Mouse (Mus musculus) intestine, embryonic 15.5 days (tissue): ENCODE results near the gene Olfr57. TPM values are rescaled to one million over a fixed set of nuclear protein-coding genes. Genes with fewer than 3 reads are reported as not detected.
"Not testable (repeated sequence)": the region's sequence is repeated elsewhere in the genome, so short reads cannot be mapped to it uniquely, and the experiment has no call there.

ENCODE experiments used
- ATAC-seq: fragments of 200-750 bp; cut with Nextera tagmentation; 2 replicates; pipeline ENCODE4 v1.8.0; 2017; ENCODE audit warnings: moderate TSS enrichment, moderate library complexity
- H3K27ac ChIP-seq: fragments of 300-500 bp; sonication (generic); 2 replicates; pipeline ENCODE4 v1.5.1; 2015; ENCODE audit warnings: mild to moderate bottlenecking, inconsistent platforms
- H3K27me3 ChIP-seq: fragments of 300-500 bp; sonication (generic); replicated peaks from 2 replicates; pipeline ENCODE4 v1.6.1; 2015; ENCODE audit warnings: inconsistent platforms
- H3K36me3 ChIP-seq: fragments of 300-500 bp; sonication (generic); 2 replicates; pipeline ENCODE4 v1.6.1; 2015; ENCODE audit warnings: inconsistent platforms
- H3K4me1 ChIP-seq: fragments of 300-500 bp; sonication (generic); replicated peaks from 2 replicates; pipeline ENCODE4 v1.6.1; 2015; ENCODE audit warnings: inconsistent platforms
- H3K4me2 ChIP-seq: fragments of 300-500 bp; sonication (generic); replicated peaks from 2 replicates; pipeline ENCODE4 v1.6.1; 2015; ENCODE audit warnings: mild to moderate bottlenecking, inconsistent platforms
- H3K4me3 ChIP-seq: fragments of 300-500 bp; sonication (generic); replicated peaks from 2 replicates; pipeline ENCODE4 v1.5.1; 2015; ENCODE audit warnings: inconsistent platforms
- H3K9ac ChIP-seq: fragments of 300-500 bp; sonication (generic); 2 replicates; pipeline ENCODE4 v1.6.1; 2015; ENCODE audit warnings: inconsistent platforms
- H3K9me3 ChIP-seq: fragments of 300-500 bp; sonication (generic); 2 replicates; pipeline ENCODE4 v1.6.1; 2016; ENCODE audit warnings: inconsistent platforms
- WGBS: fragments of 180-500 bp; shearing (Covaris S2); methylation state at CpG from one replicate; pipeline ENCODE4 v1.1.7; 2015; 5-methylcytosine and 5-hydroxymethylcytosine counted together
- polyA plus RNA-seq: library from polyadenylated mRNA; unstranded; fragments of >200 nt; fragmentation: Nextera tagmentation; extraction: Ambion mirVana; gene quantifications from 2 replicates; pipeline ENCODE4 v1.2.1, GENCODE M21; 2015

Gene Olfr57
- not detected in 2 replicates for polyA plus RNA-seq

DNA sequence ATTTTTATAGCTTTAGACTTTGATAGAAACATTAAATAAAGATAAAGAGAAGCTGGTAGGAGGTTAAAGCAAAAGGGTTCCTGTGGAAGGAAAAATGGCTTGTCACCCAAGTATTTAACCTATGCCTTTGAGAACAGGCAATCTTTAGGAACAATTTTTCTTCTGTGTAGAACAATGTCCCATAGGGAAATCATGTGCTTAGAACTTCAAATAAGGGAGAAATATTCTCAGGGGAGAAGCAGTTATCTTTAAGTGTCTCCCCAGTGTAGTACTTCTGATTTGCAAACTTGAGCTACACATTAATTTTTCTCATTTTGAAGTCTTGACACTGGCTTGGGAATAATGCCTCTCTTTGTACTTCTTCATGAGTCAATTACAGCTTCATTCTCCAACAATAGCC is at the start of gene Olfr57:
TSS of gene Olfr57 (plus strand) at position 301 of the 400 bp plus-strand sequence.
- Histone ChIP-seq H3K27me3 (no peaks in the 10 kb centered on the region), H3K9ac (no peak within 1 kb of the TSS), H3K36me3 (no peaks in the 10 kb centered on the region), H3K27ac (no peak within 1 kb of the TSS), H3K4me2 (no peak within 1 kb of the TSS), H3K4me3 (no peak within 1 kb of the TSS), H3K4me1 (no peaks in the 10 kb centered on the region), H3K9me3 (no peaks in the 10 kb centered on the region)
- no peak for ATAC-seq

DNA sequence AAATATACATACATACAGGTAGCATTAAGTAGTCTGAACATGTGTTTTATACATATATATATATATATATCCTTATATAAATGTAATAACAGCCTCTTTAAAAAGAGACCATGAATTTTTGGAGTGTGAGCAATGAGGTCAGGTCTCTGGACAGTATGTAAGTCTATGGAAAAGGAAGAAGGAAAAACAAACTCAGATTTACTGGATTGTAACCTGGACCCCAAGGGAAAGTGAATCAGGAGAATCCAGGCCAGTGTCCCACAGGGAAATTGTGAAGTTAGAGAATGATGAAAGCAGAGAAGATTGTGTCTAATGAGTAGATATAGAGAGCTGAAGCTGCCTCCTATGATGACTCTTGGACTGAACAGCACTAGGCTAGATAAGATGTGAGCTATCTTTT is 47.8 kb upstream of the Olfr57 start, which contains the start of gene Olfr1352:
TSS of gene Olfr1352 (plus strand) at position 301 of the 400 bp plus-strand sequence.
- no peak within 1 kb of the TSS for H3K27ac ChIP-seq
- no peaks in the 10 kb centered on the region for H3K36me3 ChIP-seq
- H3K4me1 ChIP-seq, result no peaks in the 10 kb centered on the region
- no peaks in the 10 kb centered on the region for H3K27me3 ChIP-seq
- no peak within 1 kb of the TSS for H3K9ac ChIP-seq
- H3K9me3 ChIP-seq, result no peaks in the 10 kb centered on the region
- H3K4me3 ChIP-seq, result no peak within 1 kb of the TSS
- ATAC-seq, result no peak
- no peak within 1 kb of the TSS for H3K4me2 ChIP-seq

DNA sequence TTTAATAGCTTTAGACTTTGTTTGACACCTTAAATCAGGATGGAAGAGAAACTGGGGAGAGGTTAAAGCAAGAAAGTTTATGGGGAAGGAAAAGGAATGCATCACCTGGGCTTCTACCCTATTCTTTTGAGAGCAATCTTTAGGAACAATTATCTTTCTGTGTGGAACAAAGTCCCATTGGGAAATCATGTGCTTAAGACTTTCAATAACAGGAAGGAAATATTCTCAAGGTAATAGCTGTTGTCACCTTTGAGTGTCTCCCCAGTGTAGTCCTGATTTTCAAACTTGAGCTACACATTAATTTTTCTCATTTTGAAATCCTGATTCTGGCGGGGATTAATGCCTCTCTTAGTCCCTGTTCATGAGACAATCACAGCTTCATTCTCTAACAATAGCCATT is 16.4 kb upstream of the Olfr57 start, which contains the start of gene Olfr1351:
TSS of gene Olfr1351 (plus strand) at position 301 of the 400 bp plus-strand sequence.
- Histone ChIP-seq H3K27me3 (no peaks in the 10 kb centered on the region), H3K9ac (no peak within 1 kb of the TSS), H3K4me3 (no peak within 1 kb of the TSS), H3K4me2 (no peak within 1 kb of the TSS), H3K4me1 (no peaks in the 10 kb centered on the region), H3K27ac (no peak within 1 kb of the TSS), H3K36me3 (no peaks in the 10 kb centered on the region), H3K9me3 (no peaks in the 10 kb centered on the region)
- no peak for ATAC-seq
- WGBS, result 59% methylated on average over 1 of the region's 1 CpGs

DNA sequence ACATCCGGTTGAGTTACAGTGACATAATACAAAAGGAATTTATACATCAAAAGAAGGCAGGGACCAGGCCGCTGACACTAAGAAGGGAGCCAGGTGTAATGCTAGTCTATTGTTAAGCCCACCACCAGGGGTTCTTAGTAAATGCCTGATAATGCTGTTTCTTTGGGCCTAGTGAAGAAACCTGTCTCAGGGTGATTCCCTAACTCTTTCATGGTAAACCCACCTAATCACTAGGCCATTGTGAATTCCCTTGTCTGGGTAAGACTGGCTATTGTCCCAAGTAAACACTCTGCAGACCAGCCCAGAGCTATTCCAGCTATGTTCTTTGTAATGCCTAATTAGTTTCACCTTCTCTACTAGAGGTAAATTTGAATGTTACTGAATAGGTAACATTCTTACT is 13.9 kb downstream of the Olfr57 start:
- H3K27me3 ChIP-seq, H3K9me3 ChIP-seq, ATAC-seq, H3K27ac ChIP-seq, H3K36me3 ChIP-seq, H3K4me1 ChIP-seq, H3K4me3 ChIP-seq, H3K9ac ChIP-seq, H3K4me2 ChIP-seq: not testable (repeated sequence)
- WGBS, result 85% methylated on average over 2 of the region's 2 CpGs

DNA sequence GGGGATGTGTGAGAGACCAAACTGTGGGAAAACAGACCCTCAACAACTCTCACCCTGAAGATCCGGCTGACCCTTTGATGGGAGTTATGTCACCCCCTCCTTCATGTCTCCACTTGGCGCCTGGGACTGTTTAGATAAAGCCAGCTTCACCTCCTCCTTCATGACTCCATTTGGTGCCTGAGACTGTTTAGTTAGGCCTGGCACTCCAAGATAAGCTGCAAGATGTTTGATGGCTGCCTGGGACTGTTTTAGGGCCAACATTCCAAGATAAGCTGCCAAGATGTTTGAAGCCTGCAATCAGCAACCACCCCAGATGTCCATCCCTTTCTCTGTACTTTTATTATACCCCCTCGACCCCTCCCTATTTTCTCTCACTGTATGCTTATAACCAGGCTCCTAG is 28.8 kb downstream of the Olfr57 start:
- H3K27me3 ChIP-seq, H3K9ac ChIP-seq, H3K4me3 ChIP-seq, ATAC-seq, H3K4me2 ChIP-seq, H3K27ac ChIP-seq, H3K4me1 ChIP-seq, H3K9me3 ChIP-seq, H3K36me3 ChIP-seq: not testable (repeated sequence)
- 64% methylated on average over 3 of the region's 3 CpGs for WGBS

Other genes with a start within 250 kb of the Olfr57 start
- gene Slc1a6, start 248.2 kb upstream of the Olfr57 start, polyA plus RNA-seq, result 1.3 and 1.5 TPM in 2 replicates
- not detected in 2 replicates for gene Olfr1356, start 176.6 kb upstream of the Olfr57 start, polyA plus RNA-seq
- not detected in 2 replicates for gene Olfr1355, start 153.2 kb upstream of the Olfr57 start, polyA plus RNA-seq
- gene Olfr1354, start 115.6 kb upstream of the Olfr57 start, polyA plus RNA-seq, result not detected in 2 replicates
- not detected in 2 replicates for gene Olfr8, start 78.1 kb upstream of the Olfr57 start, polyA plus RNA-seq
- gene Olfr1353, start 65.4 kb upstream of the Olfr57 start, polyA plus RNA-seq, result not detected in 2 replicates
- not detected in 2 replicates for gene Olfr1352, start 47.7 kb upstream of the Olfr57 start, polyA plus RNA-seq
- gene Olfr1351, start 16.3 kb upstream of the Olfr57 start, polyA plus RNA-seq, result not detected in 2 replicates
- gene 2610008E11Rik, start 68.9 kb downstream of the Olfr57 start, polyA plus RNA-seq, result 20.4 and 20.9 TPM in 2 replicates
- not detected in 2 replicates for gene Vmn2r80, start 120.0 kb downstream of the Olfr57 start, polyA plus RNA-seq
- gene Vmn2r81, start 219.0 kb downstream of the Olfr57 start, polyA plus RNA-seq, result not detected in 2 replicates